Mouse (Mus musculus) heart, adult 18-20 months (tissue): ENCODE results near the gene Ltb4r2. TPM values are rescaled to one million over a fixed set of nuclear protein-coding genes. Genes with fewer than 3 reads are reported as not detected.

Experiments
- DNase-seq, 2 experiments: peaks; one replicate each; pipeline ENCODE4 v3.0.0; 2021 to 2022; ENCODE audit warnings: mixed read lengths in 1 of 2
- long read RNA-seq, 2 experiments: library from polyadenylated mRNA; stranded (forward); transcript quantifications; one replicate each; pipeline ENCODE4 v2.0.0; 2021
- total RNA-seq, 2 experiments: library from RNA; stranded (reverse); gene quantifications; 2 replicates each; pipeline ENCODE4 v1.2.3; 2021

Gene Ltb4r2
- under 1 TPM; 0.21 to 0.25 TPM for total RNA-seq
- long read RNA-seq, experiment 1, result 0 reads
- long read RNA-seq, experiment 2, result 0 reads

DNA sequence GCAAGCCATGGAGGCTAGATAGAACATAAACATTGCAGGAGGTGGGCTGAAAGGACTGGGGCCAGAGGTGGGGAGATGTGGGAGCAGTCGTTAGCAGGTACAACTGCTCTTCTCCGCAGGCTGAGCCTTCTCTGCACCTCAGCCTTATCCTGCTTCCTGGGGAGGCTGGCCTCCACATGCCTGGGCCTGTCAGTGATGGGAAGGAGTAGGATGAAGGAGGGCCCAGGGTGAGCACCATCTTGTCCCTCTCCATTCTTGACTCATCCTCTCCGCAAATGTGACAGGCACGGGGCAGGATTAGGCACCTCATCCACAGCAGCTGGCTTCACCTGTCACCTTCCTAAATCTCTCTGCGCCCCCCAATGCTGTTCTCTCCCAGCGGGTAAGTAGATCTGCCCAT is at the start of gene Ltb4r2:
TSS of gene Ltb4r2 (plus strand) at position 266 of the 400 bp plus-strand sequence.
- no peak for DNase-seq

DNA sequence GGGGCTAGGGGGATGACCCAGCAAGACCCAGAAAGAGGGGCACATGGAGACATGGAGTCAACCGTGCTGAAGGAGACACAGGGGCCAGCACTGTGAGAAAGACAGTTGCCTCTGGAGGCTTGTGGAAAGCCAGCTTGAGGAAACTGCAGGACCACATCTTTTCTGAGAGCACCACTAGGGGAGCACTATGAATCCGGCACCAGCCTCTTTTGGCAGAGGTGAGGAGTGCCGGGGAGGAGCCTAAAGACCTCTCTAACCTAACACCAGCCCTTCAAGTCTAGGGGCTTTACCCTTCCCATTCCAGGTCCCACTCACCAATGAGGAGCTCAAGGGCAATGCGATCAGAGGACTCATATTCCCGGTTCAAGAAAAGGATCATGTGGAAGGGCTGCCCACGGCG is 49.4 kb upstream of the Ltb4r2 start:
- DNase-seq, result no peak

- DNase-seq, result peak; percentile 49 to 67
These were observed 48.1 kb upstream of the Ltb4r2 start for GRCm38 (mm10) chr14:55713007-55713728.

DNA sequence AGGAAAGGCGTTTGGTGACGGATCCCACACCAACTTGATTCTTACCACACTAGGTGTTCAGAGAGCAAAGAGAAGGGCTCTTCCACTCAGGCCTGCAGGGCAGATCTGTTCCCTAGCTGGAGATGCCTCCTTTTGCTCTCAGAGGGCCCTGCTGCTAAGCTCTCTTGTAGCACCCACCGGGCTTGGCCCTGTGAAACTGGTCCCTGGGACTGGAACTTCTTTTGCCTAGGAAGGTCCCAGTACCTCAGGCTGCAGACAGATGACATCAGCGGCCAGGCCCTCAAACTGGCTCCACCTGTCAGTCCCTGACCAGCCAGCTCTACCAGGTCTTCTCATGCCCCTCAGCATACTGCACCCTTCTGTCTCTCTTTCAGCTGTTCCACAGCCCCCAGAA is 47.5 kb upstream of the Ltb4r2 start, which contains the start of gene Tgm1:
TSS of gene Tgm1 (minus strand) at position 198 of the 394 bp plus-strand sequence.
- DNase-seq, result no peak

- no peak for DNase-seq
These were observed 46.3 kb upstream of the Ltb4r2 start for GRCm38 (mm10) chr14:55714893-55715292.

DNA sequence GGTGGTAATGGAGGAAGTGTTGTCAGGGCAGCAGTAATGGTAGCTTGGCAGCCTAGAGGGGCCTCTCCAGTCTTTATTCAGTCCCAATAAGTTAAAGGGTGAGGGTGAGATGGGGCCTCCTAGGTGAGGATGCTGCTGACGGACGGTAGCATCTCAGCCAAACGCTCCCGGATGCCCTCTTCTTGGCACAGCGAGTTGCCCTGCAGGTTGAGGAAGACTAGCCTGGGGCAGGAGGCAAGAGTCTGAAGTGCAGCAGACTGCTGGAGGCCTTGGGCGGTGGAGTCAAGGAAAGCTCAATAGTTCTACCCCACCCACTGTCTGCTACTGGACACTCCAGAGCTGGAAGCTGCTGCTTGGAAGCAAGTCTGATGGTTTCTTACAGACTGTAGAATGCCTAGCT is 45.0 kb upstream of the Ltb4r2 start:
- no peak for DNase-seq

- no peak for DNase-seq
These were observed 44.3 kb upstream of the Ltb4r2 start for GRCm38 (mm10) chr14:55716884-55717283.

GRCm38 (mm10) chr14:55719737-55720136 is 41.5 kb upstream of the Ltb4r2 start:
- DNase-seq, result no peak

DNA sequence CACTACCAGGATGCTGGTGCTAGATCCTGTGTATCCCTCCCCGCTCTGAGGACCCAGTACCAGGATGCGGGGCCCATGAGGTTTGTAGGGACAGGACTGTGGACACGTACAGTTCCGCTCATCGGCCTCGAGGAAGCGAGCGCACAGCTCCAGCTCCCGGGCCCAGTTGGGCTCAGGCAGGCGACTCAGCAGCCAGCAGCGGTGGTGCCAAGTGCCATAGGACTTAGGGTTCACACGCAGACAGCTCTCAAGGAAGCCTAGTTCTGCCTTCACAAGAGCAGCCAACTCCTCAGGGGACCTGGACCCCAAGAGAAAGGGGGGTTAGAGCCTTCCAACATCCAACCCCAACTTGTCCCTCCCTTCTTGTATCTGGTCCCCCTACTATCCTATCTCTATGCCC is 40.6 kb upstream of the Ltb4r2 start:
- no peak for DNase-seq

GRCm38 (mm10) chr14:55721076-55721475 is 40.2 kb upstream of the Ltb4r2 start:
- DNase-seq, result no peak

GRCm38 (mm10) chr14:55721700-55722437 is 39.4 kb upstream of the Ltb4r2 start, which contains the start of gene Rabggta:
Gene Rabggta, minus strand, starts transcription at chr14:55722263.
- DNase-seq, result peak; percentile 92

DNA sequence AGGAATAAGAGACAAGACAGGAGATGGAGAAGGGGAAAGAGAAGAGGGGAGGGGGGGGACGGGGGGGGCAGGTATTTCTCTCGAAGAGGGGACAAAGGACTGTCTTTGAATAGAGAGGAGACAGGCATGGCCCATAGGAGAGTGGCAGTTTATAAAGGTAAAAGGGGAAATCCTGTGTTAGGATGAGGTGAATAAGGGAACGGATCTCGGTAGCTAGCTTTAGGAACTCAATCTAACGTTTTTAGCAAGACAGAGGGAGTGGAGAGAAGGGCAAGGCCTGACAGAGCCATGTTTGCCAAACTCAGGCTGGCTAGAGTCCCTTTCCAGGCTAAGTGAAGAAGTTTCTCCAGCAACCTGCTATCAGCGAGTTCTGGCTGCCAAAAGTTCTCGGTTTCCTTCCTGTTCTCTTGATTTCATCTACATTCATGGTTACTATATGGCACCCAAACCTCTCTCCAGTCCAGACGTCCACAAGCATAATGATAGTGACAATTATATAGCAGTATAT is 38.7 kb upstream of the Ltb4r2 start:
- no peak for DNase-seq

GRCm38 (mm10) chr14:55723433-55723832 is 37.8 kb upstream of the Ltb4r2 start:
- no peak for DNase-seq

DNA sequence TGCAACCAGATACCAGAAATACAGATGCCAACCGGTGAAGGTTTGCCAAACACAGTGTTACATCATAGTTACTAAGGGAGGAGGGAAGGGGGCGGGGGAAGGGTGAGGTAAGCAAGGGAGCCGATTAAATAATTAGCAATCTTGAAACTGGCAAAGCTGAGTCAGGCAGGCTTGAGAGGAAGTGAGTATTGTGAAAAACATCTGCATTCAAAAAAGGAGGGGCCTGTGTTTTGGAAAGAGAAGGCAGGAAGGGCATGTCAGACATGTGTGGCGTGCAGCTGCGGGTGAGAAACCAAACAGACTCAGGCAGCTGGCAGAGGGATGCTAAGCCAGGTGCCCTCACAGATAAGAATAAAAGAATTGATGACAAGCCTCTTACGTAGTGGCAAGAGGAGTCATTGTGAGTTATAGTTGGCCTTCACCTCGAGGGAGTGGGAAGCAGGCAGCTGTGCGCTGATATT is 36.8 kb upstream of the Ltb4r2 start:
- peak; percentile 66 to 82 for DNase-seq

DNA sequence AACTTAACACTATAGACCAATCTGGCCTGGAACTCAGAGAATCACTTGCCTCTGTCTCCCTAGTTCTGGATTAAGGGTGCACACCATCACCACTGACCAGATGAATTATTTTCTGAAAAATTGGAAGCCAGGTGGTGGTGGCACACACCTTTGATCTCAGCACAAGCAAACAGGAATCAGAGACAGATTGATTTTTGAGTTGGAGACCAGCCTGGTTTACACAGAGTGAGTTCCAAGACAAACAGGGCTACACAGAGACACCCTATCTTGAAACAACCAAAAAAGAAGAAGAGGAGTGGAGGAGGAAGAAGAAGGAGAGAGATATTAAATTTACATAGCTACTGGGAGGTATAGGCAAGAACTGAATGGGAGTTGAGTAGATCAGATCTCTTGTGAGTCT is 35.0 kb upstream of the Ltb4r2 start:
- DNase-seq, result no peak

- DNase-seq, result no peak
These were observed 33.1 kb upstream of the Ltb4r2 start for GRCm38 (mm10) chr14:55727889-55728685.

- DNase-seq, result no peak
These were observed 31.1 kb upstream of the Ltb4r2 start for GRCm38 (mm10) chr14:55730116-55730515.

DNA sequence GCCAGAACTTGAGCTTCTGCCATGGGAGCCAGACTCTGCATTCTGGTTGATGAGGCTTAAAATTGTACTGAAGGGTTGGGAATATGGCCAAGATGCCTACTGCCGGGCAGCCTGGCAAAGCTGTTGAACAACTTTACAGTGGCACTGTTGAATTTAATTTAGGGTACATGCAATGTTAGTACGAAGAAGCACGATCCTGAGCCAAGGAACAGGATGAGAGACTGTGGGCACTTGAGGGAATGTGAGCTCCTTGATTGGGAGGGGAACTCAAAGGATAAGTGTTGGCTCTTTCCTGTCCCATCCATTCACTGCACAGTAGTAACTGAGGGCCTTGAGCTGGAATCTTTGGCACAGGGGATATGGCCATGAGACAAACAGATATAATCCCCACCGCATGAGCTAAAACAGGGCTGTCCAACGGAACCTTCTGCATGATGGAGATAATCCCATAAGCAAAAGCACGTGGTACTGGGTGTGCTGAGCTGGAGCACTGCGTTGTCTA is 30.6 kb upstream of the Ltb4r2 start:
- no peak for DNase-seq

- no peak for DNase-seq
These were observed 27.3 kb upstream of the Ltb4r2 start for GRCm38 (mm10) chr14:55733889-55734288.

DNA sequence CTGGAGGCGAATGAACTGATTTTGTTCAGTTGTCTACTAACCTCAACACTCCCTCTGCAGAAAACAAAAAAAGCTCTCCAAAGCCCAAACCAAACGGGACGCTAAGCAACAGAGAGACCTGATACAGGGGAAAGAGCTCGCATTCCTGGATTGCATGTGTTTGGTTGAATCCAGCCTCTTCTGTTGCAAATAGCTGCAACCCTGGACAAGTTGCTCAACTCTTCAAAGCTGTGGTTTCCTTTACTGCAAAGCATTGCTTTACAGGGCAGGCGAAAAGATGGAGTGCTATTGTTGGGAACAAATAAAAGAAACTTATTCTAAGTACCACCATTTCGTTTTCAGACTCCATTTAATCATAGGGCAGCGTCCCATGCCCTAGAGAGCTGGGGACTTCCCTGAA is 26.4 kb upstream of the Ltb4r2 start:
- DNase-seq, result no peak

DNA sequence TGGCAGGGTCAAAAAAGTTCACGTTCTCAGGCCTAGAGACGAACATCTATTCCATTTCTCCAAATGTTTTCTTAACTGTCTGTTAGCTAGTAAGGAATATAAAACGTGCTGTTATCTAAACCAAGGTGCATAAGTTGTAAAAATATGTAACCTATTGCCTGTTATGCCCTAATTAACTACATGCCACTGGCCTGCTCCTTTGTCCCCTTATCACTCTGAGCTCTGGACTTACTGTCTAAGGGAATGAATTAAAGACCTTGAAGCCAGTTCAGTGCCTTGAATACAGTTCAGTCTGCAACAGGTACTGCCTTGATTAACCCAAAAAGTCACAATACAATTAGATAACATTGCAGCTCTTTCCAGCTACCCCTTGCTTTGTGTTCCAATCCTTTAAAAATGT is 25.9 kb upstream of the Ltb4r2 start:
- DNase-seq, result no peak

GRCm38 (mm10) chr14:55735758-55736157 is 25.5 kb upstream of the Ltb4r2 start:
- no peak for DNase-seq
